Mouse (Mus musculus) common myeloid progenitor, adult 5-6 weeks (primary cell): ENCODE data around the gene Mt2. TPM values are rescaled to one million over a fixed set of nuclear protein-coding genes. Genes with fewer than 3 reads are reported as not detected.

Source experiments
- ATAC-seq: replicated peaks from 2 replicates; pipeline ENCODE4 v1.8.0; 2016; ENCODE audit warnings: low read depth, mild to moderate bottlenecking, moderate TSS enrichment, inconsistent platforms; ENCODE audit not compliant: poor library complexity, severe bottlenecking
- total RNA-seq: library from RNA; stranded (forward); fragments of 200-1000, 187-1606 nt; gene quantifications from 2 replicates; pipeline ENCODE4 v1.2.3, GENCODE M21; 2017

Mt2 gene
- total RNA-seq, 1 experiment from 2014 or later, result 113 TPM

DNA sequence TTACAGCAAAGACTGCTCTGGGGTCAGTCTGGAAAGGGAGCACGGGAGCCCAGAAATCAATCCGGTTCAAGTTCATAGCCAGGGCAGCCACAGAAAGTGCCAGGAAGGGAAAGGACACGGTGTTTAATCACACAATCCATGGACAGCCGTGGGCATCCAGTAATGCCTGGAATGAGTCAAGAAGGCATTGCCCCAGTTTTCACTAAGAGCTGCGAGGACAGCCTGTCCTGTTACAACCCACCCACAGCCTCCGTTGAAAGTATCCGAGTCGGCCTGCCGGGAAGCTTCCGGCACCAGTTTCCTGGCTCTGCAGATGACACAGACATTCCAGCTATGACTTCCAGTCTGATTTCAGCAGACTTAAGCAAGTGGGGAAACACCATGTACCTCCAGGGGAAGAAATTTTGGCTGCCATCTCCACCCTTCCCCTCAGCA, 1.1 kb upstream of the Mt2 start:
- no peak for ATAC-seq

DNA sequence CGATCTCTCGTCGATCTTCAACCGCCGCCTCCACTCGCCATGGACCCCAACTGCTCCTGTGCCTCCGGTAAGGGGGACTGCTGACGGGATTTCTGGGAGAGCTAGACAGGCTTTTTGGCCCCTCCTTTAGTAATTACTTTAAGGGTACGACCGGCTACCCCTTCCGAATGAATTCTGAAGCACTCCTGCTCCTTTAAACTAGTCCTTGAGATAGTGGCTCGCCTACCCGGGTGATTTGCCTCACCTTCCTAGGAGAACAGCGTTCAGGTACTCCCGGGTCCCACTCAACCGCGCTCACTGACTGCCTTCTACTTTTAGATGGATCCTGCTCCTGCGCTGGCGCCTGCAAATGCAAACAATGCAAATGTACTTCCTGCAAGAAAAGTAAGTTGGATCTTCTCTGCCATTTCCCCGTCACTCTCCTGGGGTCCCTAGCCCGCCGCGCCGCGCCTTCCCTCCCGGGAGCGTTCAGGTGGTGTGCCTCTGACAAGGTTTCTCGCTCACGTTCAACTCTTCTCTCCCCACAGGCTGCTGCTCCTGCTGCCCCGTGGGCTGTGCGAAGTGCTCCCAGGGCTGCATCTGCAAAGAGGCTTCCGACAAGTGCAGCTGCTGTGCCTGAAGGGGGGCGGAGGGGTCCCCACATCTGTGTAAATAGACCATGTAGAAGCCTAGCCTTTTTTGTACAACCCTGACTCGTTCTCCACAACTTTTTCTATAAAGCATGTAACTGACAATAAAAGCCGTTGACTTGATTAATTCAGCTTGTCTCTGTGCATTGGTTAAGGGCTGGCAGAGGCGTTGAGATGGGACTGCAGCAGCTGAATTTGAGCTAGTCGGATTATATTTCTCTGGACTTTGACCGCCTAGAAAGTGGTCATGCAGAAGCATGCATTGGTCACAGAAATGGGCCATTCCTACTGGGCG, 607 bp downstream of the Mt2 start:
- peak; percentile 11; the same call in 1 of the 2 replicates for ATAC-seq

DNA sequence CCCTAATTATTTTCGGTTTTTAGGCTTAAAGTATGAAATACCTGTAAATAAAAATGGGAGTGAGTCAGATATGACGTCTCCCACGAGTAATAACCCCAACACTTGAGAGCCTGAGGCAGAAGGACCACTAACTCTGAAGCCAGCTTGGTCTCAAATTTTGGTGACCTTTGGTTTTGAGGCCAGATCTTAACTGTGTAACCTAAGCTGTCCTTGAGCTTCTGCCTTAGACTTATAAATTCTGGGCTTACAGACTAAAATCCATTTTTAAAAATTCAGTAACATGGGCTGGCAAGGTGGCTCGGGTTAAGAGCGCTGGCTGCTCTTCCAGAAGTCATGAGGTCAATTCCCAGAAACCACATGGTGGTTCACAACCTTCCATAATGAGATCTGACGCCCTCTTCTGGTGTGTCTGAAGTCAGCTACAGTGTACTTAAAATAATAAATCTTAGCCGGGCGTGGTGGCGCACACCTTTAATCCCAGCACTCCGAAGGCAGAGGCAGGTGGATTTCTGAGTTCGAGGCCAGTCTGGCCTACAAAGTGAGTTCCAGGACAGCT, 1.5 kb downstream of the Mt2 start:
- no peak for ATAC-seq

DNA sequence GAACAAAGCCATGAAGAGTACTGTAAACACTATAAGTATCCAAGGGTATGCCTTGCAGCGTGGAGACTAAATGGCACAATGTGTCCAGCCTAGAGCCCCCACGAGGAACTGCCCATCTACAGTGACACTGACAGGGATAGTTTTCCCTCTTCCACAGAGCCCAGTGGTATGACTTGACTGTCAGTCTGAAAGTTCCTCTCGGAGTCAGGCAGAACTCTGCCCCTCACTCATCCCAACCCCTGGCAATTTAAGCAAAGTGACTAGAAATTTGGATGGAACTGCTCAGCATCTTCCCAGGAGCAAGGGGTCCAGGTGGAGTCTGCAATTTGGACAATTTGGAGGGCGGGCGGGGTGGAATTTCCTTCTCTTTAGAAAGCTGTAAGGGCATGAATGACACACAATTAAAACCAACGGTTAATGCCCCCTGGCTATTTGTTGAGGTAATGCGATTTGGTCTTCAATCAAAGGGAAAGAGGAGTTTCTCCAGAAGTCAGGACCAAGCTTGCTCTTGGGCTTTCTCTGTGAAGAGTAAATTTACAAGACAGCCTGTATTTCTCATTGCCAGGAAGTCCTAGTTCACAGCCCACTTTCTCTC, 2.3 kb downstream of the Mt2 start:
- no peak for ATAC-seq

DNA sequence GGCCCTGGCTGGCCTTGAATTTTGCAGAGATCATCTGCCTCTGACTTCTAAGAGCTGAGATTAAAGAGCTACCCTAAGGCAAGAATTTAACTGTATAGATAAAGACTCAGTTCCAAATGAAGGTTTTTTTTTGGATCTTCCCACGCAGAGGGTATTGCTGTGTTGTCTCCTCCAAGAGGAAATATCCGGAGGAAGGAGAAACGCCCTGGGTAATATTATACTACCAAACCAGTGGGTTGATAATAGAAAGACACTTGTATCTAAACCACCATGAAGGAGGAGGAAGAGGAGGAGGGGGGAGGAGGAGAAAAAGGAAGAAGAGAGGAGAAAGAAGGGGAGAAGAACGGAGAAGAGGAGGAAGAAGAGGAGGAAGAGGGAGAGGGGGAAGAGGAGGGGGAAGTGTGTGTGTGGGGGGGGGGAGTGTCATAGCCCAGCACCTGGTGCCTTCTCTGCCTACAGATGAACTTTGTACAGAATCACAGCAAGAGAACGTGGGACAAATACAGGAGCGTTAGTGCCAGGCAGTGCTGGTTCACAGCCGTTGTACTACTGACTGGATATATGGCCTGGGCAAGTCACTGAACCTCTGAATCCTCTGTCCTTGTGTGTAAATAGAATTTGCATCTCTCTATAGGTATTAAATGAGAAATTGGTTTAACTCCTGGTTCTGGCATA, 5.4 kb downstream of the Mt2 start:
- ATAC-seq, result no peak

DNA sequence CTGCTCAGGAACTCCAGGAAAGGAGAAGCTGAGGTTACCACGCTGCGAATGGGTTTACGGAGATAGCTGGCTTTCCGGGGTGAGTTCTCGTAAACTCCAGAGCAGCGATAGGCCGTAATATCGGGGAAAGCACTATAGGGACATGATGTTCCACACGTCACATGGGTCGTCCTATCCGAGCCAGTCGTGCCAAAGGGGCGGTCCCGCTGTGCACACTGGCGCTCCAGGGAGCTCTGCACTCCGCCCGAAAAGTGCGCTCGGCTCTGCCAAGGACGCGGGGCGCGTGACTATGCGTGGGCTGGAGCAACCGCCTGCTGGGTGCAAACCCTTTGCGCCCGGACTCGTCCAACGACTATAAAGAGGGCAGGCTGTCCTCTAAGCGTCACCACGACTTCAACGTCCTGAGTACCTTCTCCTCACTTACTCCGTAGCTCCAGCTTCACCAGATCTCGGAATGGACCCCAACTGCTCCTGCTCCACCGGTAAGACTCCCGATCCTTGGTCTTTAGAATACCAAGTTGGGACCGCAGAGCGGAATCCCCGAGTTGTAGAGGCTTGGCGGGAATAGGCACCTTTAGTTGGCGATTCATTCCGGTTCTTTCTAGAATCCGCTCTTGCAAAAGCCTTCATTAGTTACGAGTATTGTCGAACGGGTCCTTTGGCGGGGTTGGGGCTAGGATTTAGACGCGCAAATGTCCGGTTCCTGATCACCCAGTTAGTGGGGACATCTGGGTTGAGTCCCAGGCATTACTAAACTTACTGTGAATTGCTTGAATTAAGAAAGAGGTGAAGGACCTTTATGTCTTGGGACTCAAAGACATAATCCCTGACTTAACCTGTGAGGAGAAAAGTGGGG, 6.6 kb downstream of the Mt2 start, which contains the start of gene Mt1:
Mt1 (plus strand) TSS at position 226 of the 856 bp plus-strand sequence.
- peak; percentile 87 for ATAC-seq

DNA sequence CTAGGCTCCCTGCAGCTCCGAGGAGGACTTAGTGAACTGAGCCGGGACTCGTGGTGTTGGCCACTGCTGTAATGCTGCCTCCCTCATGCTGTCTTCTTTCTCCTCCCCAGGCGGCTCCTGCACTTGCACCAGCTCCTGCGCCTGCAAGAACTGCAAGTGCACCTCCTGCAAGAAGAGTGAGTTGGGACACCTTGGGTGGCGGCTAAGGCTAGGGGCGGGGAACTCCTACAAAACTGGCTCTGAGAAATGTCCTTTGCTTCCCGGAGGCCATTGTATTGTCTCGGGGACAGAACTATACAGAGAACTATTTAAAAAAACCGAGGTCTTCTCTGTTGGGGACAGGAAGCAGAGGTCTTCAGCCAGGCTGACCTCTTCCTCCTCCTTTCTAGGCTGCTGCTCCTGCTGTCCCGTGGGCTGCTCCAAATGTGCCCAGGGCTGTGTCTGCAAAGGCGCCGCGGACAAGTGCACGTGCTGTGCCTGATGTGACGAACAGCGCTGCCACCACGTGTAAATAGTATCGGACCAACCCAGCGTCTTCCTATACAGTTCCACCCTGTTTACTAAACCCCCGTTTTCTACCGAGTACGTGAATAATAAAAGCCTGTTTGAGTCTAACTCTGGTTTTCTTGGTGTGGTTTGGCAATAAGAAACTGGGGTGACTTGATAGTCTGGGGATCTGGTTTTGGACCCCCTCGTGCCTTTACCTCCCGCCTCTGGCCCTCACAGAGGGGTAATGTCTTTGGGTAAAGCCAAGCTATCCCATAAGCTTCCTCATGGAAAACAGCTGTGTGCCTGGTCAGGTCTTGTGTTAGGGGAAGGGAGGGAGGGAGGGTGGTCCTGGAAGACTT, 7.5 kb downstream of the Mt2 start:
- ATAC-seq, result peak; percentile 16

DNA sequence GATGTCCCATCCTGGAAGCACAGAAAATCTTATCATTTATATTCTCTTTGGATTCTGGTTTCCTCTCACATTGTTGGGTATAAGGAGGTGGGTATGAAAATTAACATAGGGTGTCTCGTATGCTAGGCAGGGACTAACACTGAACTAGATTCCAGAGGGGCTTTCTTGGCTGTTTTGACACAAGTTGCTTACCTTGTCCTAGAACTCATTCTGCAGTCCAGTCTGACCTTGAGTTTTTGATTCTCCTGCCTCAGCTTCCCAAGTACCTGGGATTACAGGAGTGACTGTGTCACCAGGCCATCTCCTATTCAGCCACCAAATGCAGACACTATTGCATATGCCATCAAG, 8.1 kb downstream of the Mt2 start:
- ATAC-seq, result no peak

DNA sequence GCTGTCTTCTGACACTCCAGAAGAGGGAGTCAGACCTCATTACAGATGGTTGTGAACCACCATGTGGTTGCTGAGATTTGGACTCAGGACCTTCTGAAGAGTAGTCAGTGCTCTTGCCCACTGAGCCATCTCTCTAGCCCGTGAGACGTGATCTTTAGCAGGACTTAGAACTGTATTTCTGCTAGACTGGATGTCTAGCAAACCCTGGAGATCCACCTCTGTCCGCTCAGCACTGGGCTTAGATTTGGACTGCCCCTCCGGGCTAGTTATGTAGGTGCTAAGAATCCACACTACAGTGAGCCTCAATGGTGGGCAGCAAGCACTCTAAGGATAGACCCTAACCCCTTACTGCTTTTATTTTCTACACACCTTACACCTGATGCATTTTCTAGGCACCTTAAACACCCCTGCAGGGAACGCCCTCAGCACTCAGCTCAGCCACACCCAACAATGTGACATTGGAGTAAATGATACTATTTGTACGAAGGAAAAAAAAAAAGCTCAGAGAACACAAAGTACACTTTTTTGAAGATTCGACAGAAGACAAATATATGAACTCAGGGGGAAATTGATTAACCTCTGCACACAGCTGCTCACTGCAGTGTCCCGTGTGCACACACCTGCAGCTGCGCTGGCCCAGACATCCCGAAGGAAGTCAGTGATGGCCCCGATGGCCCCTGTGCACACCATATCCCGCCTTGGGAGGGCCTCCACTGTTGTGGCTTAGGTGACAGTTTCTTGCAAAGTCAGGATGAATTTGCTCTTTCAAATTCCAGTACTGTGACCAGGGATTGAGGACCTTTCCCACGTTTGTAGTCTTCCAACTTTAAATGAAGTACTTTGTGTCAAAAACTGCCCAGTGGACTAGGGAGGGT, 9.8 kb downstream of the Mt2 start:
- ATAC-seq, result no peak

DNA sequence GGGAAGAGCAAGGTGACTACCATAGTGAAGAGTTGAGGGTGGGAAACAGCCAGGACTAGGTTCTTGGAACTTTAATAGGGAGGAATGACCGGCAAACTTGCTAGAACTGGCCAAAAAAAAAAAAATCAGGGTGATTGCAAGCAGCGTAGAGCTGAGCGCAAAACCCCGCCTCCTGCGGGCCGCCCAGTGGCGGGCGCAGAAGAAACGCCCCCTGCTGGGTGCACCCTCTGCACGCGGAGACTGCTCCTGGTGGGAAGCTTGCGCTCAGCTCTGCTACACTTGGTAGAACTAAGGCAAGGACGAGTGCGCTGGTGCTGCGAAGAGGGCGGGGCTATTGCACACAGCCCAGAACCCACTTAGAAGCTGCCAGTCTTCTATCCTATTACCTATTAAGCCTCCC, 10.7 kb downstream of the Mt2 start:
- peak; percentile 64 for ATAC-seq

DNA sequence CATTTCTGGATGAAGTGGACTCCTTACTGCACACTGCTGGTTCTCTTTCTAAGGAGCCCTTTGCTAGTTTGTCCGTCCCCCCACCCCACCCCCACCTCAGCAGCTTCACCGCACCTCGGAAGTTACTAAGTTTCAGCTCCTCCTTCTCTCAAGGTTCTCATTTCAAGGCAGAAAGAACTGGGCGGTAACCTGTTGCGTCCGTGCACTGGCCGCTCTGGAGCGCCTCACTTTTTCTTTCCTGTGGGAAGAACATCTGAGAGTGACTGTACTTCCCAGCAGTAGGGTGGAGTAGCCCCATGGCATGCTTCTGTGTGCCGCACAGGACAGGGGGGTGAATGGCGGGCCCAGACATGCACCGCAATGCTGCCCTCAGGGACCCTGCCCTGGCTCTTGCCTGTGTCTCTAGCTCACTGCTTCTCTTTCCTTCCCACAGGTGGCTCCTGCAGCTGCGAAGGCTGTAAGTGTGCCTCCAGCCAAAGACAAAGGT, 11.9 kb downstream of the Mt2 start:
- no peak for ATAC-seq

DNA sequence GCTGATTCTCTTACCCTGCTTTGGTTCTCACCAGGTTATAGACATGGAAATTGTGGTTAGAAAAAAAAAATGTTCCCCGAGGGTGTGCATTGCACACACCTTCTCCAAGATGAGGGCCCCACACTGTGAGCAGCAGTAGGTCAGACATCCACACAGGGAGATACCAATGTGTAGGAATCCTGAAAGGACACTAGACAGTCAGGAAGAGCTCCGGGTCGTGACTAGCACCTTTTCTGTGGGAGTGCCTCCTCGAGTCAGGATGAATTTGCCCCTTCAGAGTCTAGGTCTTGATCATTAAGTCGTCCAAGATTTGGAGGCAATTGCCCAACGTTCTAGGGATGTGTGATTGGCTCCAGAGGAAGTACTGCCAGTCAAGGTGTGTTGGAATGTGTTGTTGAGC, 13.3 kb downstream of the Mt2 start:
- ATAC-seq, result no peak

DNA sequence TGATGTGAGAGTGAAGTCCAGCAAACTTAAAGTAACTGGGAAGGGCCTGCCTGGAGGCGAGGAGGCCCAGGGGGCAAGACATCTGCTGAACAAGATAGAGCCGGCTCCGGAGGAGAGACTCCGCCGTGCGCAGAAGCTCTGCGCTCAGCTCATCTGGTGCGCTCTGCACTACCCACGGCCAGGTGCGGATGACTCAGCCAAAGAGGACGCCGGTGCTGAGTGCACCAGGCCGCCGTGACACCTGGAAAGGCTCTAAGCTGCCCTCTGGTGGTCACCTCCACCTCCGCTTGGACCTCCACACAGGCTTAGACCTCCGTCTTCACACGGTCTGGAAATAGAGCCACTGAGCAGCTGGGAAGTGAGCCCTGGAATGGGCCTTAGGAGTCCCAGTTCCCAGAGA, 14.1 kb downstream of the Mt2 start:
- ATAC-seq, result peak; percentile 20; the same call in 1 of the 2 replicates

DNA sequence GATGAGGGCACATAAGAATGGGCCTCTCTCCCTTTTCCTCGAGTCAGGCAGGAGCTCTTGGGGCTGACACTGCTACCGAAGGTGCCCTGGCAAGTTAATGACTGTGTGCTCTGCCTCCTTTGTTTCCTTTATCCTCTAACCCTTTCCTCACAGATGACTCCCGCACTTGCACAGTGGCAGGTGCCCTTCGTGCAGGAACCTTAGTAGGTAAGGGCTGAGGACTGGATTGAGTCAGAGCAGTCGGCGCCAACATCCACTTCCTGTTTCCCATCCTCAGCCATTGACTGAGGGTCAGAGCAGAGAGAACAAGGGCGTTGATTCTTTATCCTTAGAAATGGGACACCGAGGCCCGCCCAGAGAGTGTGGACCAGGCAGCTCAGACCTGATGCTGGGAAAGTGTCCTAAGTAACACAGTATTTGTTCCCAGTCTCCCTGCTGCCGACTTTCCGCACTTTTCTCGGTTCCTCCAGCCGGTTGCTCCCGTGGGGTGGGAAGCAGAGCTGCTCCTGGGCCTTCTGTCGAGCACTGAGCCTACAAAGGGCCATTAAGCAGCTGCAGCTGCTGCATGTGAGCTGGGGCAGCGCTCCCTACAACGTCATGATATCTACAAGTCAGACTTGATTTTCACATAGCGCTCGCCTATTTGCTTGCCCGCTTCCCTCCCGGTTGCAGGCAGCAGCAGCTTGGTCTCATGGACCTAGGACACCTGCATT, 15.0 kb downstream of the Mt2 start:
- peak; percentile 11; the same call in 1 of the 2 replicates for ATAC-seq

DNA sequence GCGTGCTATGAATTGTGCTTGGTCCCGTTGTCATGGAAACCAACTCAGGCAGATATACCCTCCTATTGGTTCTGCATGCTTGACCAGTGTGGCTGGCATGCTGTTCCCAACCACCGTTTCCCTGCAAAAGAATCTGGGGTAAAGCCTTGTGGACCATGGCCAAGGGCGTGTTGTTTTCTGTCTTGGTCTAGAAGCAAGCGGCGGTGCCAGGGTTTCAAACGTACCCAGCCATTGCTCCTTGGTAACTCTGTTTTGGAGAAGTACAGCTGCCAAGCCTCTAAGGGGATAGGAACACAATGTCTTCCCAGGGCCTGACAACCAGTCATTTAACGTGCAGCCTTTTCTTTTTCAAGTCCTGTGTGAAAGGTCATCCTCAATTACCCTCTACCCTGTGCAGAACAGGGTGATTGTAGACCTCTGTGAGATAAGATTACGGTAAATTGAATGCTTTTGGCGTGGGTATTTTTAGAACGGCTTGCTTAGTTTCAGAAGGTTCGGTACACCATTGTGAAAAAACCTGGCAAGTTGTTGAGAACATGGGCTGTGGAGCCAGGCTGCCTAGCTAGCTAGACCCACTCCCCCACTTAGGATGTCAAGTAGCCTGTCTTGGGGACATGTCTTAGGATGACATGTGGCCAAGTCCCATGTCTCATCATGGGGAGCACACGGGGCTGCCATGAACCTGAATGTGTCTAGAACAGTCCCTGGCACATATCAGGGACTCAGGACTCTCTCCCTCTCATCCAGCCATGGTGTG, 17.0 kb downstream of the Mt2 start:
- ATAC-seq, result no peak

DNA sequence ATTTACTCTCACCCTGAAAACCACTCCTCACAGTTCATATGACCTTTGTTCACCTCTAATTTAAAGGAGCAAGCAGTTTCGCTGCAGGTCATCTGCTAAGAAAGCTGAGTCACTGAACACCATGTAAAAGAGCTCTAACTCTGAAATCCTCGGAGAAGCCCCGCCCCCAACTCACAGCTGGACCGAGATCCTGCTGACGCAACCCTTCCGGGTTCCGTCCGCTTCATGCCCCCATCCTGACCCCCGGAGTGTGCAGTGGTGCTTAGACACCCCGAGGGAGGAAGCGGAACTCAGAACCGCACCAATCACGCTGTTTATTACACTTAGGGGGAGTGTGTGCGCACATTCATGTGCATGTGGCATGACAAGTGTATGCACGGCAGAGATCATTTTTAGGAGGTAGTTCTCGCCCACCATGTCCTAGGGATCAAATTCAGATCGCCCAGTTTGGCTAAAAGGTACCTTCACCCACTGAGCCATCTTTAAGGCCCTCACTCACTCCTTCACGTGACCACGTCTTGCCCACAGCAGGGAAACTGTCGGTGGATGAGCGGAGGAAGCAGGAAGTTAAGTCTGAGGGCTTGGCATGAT, 18.7 kb downstream of the Mt2 start:
- peak; percentile 92 for ATAC-seq
